Mouse (Mus musculus) cerebellum, adult 8-10 months (tissue): ENCODE measurements around the gene Nub1.
A peak's percentile ranks its signal among the peaks of the same experiment; 100 is the strongest.

ENCODE experiments used
- DNase-seq: peaks from one replicate; pipeline ENCODE4 v3.0.0; 2022

Nub1 gene

DNA sequence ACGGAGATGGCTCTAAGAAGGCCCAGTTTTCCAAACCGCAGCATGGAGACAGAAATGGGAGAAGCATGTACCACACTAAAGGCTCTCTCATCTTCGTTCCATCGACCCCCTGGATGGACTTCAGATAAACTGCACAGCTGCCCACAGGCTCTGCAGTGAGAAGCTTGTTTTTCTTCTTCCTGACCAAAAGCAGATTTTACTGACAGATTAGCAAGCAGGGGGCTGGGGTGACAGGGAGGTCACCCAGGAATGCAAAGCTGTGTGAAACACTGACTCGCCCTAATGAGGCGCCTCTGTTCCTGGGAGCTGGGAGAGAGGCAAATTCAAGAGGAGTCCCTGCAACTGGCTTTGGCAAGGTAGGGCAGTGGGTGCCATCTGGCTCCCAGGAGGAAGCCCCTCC is 62.2 kb downstream of the Nub1 start:
- DNase-seq = no peak

- peak; percentile 10 for DNase-seq
These were observed 64.4 kb downstream of the Nub1 start for GRCm38 (mm10) chr5:24749731-24750130.

GRCm38 (mm10) chr5:24750321-24751304 is 65.3 kb downstream of the Nub1 start:
- peak; percentile 85 for DNase-seq

- DNase-seq = peak; percentile 25
These were observed 66.2 kb downstream of the Nub1 start for GRCm38 (mm10) chr5:24751305-24752174.

DNA sequence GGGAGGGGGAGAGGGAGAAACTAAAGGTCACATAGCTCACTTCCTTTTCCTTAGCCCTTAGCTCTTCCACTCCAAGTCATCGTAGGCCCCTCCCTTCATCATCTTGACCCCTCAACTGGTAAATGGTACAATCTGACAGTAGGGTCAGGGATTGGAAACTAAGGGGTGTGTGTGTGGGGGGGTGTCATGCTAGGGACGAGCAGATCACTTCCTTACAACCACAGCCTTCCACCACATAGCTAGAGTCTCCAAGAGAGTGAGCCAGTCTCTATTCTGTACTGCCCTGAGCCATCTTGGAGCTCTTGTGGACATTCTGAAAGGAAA is 66.8 kb downstream of the Nub1 start:
- no peak for DNase-seq

GRCm38 (mm10) chr5:24756931-24757330 is 71.6 kb downstream of the Nub1 start:
- no peak for DNase-seq

DNA sequence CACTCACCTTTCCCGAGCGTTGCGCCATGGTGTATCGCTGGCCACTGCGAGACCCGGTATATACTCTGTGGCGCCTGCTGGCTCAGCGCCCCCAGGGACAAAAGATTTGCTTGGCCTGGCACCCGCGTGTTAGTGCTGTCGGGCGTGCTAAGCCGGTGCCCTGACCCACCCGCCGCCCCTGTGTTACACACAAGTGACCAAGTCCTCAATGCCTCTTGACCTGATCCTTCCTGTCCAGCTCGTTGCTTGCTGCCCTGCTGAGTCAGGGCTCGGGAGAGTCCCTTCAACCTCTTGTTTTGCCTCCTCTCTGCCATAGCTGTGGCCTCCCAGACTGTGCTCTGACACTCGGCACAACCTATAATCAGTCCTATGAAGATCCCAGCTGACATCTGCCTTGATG is 72.5 kb downstream of the Nub1 start, which contains the start of gene Crygn:
Gene Crygn (minus strand): TSS at position 193 of the 400 bp plus-strand sequence.
- DNase-seq = no peak
